Mouse (Mus musculus): ENCODE data around the gene 5730522E02Rik.
"Not testable (repeated sequence)": the region's sequence is repeated elsewhere in the genome, so short reads cannot be mapped to it uniquely, and the experiment has no call there.

Gene 5730522E02Rik

GRCm38 (mm10) chr11:26210582-26211180, at the start of gene 5730522E02Rik:
TSS of gene 5730522E02Rik (minus strand) at chr11:26210763.
- no peak for DNase-seq (ENCODE audit: extremely low read depth, low read depth)

- DNase-seq (ENCODE audit: extremely low read depth, low read depth), result no peak
Observed at GRCm38 (mm10) chr11:26236540-26236939, 26.0 kb upstream of the 5730522E02Rik start.

GRCm38 (mm10) chr11:26229895-26230294, 19.3 kb upstream of the 5730522E02Rik start:
- no peak for DNase-seq (ENCODE audit: extremely low read depth, low read depth)

GRCm38 (mm10) chr11:26213643-26214042, 3.1 kb upstream of the 5730522E02Rik start:
- not testable (repeated sequence) for DNase-seq (ENCODE audit: extremely low read depth, low read depth)

GRCm38 (mm10) chr11:26209811-26210581, 567 bp downstream of the 5730522E02Rik start:
- DNase-seq (ENCODE audit: extremely low read depth, low read depth), result no peak

- DNase-seq (ENCODE audit: extremely low read depth, low read depth), result no peak
Observed at GRCm38 (mm10) chr11:26203466-26203865, 7.1 kb downstream of the 5730522E02Rik start.

- DNase-seq (ENCODE audit: extremely low read depth, low read depth), result no peak
Observed at GRCm38 (mm10) chr11:26202842-26203241, 7.7 kb downstream of the 5730522E02Rik start.

- DNase-seq (ENCODE audit: extremely low read depth, low read depth), result no peak
Observed at GRCm38 (mm10) chr11:26201778-26202097, 8.8 kb downstream of the 5730522E02Rik start.

- DNase-seq (ENCODE audit: extremely low read depth, low read depth), result no peak
Observed at GRCm38 (mm10) chr11:26200970-26201777, 9.4 kb downstream of the 5730522E02Rik start.

- no peak for DNase-seq (ENCODE audit: extremely low read depth, low read depth)
Observed at GRCm38 (mm10) chr11:26195468-26195867, 15.1 kb downstream of the 5730522E02Rik start.

GRCm38 (mm10) chr11:26187231-26187967, 23.2 kb downstream of the 5730522E02Rik start:
- no peak for DNase-seq (ENCODE audit: extremely low read depth, low read depth)

GRCm38 (mm10) chr11:26170572-26170971, 40.0 kb downstream of the 5730522E02Rik start:
- no peak for DNase-seq (ENCODE audit: extremely low read depth, low read depth)

- no peak for DNase-seq (ENCODE audit: extremely low read depth, low read depth)
Observed at GRCm38 (mm10) chr11:26167609-26167971, 43.0 kb downstream of the 5730522E02Rik start.

GRCm38 (mm10) chr11:26166966-26167608, 43.5 kb downstream of the 5730522E02Rik start:
- no peak for DNase-seq (ENCODE audit: extremely low read depth, low read depth)

GRCm38 (mm10) chr11:26164651-26165259, 45.8 kb downstream of the 5730522E02Rik start:
- no peak for DNase-seq (ENCODE audit: extremely low read depth, low read depth)

GRCm38 (mm10) chr11:26161354-26161753, 49.2 kb downstream of the 5730522E02Rik start:
- DNase-seq (ENCODE audit: extremely low read depth, low read depth), result no peak

GRCm38 (mm10) chr11:26159033-26159432, 51.5 kb downstream of the 5730522E02Rik start:
- no peak for DNase-seq (ENCODE audit: extremely low read depth, low read depth)

GRCm38 (mm10) chr11:26140024-26140423, 70.5 kb downstream of the 5730522E02Rik start:
- DNase-seq (ENCODE audit: extremely low read depth, low read depth), result no peak

GRCm38 (mm10) chr11:26138013-26138412, 72.5 kb downstream of the 5730522E02Rik start:
- no peak for DNase-seq (ENCODE audit: extremely low read depth, low read depth)

GRCm38 (mm10) chr11:26130911-26131310, 79.7 kb downstream of the 5730522E02Rik start:
- DNase-seq (ENCODE audit: extremely low read depth, low read depth), result no peak

GRCm38 (mm10) chr11:26129054-26129453, 81.5 kb downstream of the 5730522E02Rik start:
- no peak for DNase-seq (ENCODE audit: extremely low read depth, low read depth)
